Mouse (Mus musculus): ENCODE measurements at regions not wholly inside any gene's neighbourhood (a gene's known extent, or its start where the extent isn't known, plus 50 kb on each side); places are given as distances from the start of the nearest gene placed in this dataset.

- TF ChIP-seq GATA2 (IDR thresholded peaks at IDR 0.05; ENCODE audit: borderline replicate concordance, low read depth, low read length) (no peak), CTCF (IDR thresholded peaks at IDR 0.05; ENCODE audit: low read depth, low read length) (no peak), TAL1 (conservative IDR thresholded peaks at IDR 0.05; ENCODE audit: low read depth, low read length) (no peak)
Observed at GRCm38 (mm10) chr4:31455466-31455865, 508.4 kb upstream of the Map3k7 start.
